Mouse (Mus musculus) kidney, postnatal 4 days (tissue): ENCODE data around the gene Casr.

ENCODE experiments used
- DNase-seq, 2 experiments: peaks; one replicate each; pipeline ENCODE4 v3.0.0; 2021; ENCODE audit warnings: mixed read lengths in 2 of 2

The Casr gene

DNA sequence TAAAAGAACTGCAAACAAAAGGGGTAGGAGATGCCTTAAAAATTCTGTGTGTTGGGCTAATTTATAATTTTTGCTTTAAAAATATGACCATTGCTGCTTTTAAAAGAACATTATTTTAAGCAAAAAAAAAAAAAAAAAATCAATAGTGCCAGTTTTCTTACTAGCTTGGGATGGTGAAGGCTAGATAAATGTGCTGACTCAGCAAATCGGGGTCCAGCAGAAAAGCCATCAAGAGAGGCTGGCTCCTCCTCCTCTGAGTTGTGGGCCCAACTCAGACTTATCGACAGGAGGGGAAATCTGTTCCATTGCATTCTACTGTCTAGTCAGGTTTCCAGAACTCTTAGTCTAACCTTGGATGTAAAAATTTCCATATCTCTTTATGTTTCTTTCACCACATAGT is 45.6 kb downstream of the Casr start:
- no peak for DNase-seq

DNA sequence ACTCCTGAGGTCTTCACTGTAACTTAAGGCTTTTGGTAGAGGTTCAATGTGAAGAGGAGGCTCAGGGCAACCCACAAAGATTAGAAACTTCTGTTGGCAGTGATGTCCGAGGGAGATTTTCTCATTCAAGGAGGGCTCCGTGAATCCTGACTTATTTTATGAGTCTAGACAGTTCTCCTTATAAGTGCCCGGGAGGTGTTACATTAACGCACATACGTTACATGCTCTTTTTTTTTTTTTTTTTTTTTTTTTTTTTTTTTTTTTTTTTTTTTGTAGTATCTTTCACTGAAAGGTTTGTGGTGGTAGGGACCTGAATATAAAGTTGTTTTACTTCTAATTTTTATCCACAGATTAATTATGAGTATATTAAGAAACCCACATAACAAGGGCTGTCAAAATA is 54.6 kb downstream of the Casr start:
- no peak for DNase-seq

DNA sequence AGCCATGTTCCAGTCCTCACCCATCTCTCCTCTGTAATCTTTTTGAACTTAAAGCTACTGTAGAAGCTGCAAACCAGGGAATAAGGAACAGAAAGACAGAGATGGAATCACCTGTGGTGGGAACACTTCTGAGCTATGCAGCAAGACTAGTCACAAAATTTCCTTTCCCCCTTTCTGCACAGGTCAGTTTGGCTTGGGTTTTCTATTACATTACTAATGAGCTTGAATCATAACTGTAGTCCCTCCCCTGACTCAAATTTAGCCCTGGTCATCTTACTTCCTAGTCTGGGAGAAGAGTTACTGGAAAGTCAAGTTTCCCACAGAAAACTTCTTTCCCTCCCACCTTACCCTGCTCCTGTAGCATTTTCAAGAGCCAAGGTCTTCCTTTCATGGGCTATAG is 55.1 kb downstream of the Casr start:
- no peak for DNase-seq

DNA sequence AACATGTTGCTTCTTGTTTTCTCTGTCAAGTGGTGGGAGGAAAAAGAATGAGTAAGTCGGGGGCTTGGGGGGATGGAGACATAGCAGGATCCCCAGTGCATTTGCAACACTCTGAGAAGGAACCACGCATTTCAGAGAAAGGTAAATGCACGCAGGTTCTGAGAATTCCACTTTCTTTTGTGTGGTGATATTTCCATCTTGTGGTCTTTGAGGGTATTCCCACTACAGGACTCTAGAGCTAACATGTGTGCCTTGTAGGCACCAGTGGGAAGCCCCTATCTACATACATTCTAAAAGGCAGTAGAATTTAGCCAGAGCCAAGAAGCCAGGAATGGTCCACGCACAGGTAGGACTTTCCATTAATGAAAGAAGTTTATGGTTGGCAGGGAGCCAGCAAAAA is 56.0 kb downstream of the Casr start:
- DNase-seq: no peak

DNA sequence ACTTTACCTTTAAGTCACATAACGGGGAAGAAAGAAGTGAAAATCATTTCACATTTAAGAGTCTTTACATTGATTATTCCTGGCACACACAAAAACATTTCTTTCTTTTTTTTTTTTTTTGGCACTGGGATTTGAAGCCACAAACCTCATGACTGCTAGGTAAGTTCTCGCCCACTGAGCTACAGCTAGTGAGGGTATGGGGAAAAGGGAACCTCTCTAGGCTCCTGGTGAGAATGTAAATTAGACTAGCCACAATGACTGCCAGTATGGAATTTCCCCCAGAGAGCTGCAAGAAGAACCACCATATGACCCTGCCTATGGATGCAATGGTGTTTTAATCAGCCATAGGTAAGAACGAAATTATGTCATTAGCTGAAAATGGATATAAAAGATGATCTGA is 56.8 kb downstream of the Casr start:
- DNase-seq: no peak

DNA sequence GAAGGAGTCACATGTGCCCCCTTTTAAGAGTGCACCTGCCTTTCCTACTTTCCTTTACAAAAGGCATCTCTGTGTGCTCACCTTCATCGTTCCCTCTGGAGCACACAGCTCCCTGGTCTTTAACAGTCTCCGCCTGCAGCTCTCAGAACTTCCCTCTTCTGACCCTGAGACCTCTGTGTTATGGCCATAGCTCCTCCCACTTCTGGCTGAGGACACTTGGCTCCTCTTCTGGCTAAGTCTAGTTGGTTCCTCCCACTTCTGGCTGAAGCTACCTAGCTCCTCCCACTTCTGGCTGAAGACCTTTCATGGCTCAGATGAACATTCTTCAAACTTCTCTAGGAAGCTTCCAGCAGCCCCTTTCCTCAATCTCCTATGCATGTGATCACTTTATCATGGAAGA is 59.7 kb downstream of the Casr start:
- no peak for DNase-seq

DNA sequence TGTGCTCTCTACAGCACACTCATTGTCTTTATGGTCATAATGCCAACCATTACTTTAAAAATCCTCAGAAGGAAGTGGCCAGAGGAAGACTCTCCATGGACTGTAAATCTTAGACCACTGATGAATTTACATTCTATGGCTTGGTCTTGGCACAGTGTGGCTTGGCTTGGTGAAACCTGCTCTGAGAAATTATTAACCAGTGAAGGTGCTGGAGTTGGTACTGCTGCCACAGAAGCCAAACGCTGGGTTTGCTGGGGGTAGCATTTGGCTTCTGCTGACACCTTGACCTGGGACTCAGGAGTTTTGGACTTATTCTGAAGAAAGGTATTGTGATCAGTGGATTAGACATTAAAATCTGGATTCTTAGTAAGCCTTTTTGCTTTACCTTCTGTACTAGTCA is 69.5 kb downstream of the Casr start:
- no peak for DNase-seq

DNA sequence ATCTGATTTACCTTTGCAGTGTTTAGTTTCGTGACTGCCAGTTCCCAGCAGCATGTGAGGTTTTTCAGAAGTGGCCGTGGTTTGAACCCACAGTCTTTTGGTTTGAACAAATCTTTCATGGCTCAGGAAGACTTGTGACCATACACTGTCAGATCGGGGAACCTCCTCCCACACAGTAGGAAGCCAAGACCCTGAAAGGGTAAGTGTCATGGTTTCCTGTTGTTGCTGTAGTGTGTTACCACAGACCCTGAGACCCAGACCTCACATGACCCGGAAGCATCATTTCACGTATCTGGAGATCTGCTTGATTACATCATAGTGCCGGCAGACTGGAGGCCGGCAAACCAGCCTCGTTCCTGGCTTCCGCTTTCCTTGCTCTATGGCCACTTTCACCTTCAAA is 85.1 kb downstream of the Casr start:
- DNase-seq: peak in 1 of 2 experiments; percentile 7

DNA sequence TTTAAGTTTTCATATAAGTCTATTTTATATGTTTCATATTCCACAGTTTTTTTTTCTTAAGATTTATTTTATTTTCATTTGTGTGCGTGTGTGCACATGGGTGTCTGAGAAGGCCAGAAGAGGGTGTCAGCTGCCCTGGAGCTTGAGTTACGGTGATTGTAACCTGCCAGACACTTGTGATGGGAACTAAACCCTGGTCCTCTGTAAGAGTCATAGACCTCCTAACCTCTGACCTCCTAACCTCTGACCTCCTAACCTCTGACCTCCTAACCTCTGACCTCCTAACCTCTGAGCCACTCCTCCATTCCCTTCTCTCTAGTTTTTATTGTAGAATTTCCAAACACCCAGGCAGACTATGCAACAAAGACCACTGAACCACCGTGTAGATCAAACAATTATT is 86.4 kb downstream of the Casr start:
- DNase-seq: no peak

DNA sequence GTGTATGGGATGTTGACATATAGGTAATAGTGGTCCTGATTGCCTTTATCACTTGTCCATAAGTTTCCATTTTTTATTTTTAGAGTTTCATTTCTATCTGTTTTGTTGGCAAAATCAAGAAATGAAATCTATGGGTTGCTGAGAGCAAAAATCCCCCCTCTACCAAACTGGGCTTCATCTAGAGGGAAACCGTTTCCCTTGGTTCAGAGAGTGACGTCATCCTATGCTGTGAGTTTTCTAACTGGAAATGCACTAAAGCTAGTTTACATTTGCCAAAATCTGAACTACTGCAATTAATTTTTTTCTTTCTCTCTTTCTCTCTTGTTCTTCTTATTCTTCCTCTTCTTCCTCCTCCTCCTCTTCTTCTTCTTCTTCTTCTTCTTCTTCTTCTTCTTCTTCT is 87.1 kb downstream of the Casr start:
- no peak for DNase-seq

DNA sequence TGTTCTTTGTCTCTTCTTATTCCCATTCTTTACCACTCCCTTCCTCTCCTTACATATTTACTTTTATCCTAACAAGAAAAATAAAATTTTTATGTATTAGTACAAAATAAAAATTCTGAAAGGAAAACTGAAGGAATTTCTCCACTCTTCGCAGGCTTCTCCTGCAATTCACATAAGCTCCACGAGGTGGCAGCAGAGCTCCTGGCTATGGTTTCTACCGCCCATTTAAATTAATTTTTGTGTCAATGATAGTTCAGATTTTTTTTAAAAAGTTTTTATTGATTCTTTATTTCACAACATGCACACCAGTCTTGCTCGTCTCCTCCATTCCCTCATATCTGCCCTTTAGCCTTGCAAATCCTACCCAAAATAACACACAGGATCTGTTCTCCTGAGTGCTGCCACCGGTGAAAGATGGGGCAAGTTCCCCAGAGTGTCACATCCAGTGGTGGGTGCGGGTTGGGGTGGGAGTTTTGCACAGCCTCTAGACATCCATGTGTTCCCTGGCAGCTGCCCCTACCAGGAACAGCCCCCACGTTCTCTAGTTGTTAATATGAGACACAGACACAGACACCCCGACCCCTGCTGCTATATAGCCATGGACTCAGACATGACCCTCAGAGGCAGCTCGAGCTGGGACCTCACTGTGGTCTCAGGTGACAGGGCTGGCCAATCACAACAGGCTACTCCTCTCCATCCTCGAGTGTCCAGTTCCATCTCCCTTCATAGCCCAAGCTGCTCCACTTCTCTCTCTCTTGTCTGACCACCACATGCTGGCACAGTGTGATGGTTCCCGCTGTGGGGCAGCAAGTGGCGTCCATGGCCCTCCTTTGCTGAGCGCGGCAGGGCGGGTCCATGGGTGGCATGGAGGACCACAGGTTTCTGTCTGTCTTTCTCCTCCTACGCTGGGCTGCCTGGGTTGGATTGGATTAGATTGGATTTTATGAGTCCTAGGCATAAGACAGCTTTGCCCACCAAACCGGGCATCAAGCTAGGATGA is 88.4 kb downstream of the Casr start:
- DNase-seq: peak; percentile 63 to 71

DNA sequence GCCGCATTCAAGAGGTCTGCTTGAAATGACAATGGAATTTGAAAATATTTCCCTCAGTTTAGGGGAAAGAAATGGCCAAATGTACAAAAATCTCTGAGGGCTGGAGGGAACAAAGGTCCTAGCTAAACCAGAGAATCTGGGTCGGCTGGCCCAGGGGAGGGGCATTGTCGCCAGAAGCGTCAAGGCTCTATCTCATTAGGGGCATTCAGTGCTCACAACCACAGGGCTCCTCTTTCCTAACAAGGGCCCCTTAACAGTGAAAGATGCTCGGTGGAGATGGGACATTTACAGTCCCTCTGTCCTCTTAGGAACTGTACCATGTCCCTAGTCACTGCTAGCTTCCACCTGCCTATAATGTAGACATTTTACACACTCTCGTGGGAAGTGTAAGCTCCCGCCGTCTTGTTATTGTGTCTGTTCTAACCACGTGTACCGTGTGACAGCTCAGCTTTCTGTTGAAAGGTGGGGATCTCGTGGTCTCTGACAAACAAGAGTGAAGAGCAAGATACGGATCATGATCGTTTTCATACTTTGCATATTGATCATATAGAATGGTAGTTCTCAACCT is 90.8 kb downstream of the Casr start:
- DNase-seq: no peak

DNA sequence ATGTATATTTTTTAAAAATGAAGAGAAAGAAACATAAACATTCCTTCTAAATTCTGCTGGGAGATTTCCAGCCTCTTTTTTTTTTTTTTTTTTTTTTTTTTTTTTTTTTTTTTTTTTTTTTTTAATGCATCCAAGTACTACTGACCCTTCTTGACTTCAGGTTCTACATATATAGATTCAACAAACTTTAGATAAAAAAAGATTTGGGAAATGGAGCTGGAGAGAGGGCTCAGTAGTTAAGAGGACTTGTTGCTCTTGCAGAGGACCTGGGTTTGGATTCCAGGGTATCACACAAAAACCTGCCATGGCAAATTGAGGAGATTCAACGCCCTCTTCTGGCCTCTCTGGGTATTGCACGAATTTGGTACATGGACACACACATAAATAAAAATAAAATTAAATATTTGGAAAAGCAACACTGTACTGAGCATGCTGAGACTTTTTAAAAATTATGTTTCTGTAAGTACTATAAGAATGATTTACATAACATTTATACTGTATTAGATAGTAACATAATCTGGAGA is 91.9 kb downstream of the Casr start:
- peak; percentile 41 to 43 for DNase-seq

DNA sequence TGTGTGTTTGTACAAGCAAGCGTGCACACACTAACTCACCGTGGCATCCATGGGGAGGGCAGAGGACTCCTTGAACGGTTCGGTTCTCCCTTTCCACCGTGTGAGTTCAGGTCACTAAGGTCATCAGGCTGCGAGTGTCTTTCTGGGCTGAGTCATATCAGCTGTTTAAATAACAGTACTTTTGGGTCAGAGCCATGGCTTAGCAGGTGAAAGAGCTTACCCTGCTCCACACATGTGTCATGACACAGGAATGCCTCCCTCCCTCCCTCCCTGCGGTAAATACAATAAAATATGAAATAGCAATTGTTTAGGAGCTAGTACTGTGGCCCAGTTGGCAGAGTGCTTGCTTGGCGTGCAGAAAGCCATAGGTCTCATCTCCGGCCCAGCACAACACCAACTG is 92.6 kb downstream of the Casr start:
- no peak for DNase-seq

DNA sequence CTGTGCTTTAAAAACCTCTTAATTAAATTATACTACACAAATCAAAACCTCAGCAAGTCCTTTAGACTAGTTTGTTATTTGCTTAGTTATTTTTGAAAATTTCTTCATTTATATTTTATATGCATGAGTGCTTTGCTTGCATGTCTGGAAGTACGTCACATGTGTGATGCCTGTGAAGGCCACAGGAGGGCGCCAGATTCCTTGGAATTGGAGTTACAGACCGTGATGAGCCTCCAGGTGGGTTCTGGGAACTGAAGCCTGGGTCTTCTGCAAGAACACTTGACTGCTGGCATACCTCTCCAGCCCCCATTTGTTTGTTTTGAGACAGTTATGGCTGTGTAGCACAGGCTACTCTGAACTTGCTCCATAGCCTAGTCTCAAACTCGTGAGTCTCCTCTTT is 93.1 kb downstream of the Casr start:
- DNase-seq: peak in 1 of 2 experiments; percentile 29

DNA sequence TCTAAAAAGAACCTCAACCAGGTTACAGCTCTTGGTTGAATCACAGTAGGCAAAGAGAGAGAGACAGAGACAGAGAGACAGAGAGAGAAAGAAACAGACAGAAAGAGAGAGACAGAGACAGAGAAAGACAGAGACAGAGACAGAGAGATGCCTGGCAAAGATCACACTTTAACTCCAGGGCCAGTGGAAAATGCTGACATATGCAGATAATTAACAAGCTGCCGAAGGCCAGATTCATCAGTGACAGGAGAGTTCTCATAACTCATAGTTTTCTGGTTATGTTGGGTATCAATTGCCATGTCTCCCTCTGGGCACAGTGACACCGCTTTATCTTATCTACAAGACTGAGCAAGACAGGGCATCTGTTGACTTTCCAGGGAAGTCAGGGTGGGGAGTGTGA is 94.0 kb downstream of the Casr start:
- no peak for DNase-seq

DNA sequence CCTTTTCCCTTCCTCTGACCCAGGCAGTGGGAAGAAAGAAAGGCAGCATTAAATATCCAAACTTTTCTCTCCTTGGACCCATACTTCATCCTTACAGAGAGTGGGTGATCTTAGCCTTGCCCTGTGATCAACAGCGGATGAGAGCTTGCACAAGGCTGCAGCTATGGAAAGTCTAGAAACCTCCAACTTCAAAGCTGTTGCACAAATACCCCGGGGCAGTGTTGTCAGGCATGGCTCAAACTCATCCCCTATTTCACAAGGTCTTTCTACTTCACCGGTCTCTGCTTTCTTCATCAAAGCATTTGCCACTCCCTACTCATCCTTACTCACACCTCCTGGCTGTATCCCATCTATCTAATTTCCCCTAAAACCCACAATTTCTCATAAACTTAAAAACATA is 96.5 kb downstream of the Casr start:
- no peak for DNase-seq

DNA sequence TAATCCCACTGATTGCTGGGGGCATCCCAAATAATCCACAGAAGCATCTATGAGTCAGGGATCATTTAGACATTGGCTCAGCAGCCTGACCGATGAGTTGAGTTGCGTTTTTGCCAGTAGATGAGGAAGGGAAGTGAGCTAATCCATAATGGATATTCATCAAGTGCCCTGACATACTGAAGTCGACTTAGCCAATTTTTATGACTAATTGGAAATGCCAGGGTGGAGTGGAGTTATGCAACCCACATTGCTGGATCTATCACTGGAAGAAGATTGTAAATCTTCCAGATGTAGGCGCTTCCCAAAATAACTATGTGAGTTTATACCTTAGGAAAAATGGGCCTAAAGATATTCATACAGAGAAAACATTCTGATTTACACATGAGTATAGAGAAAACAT is 97.9 kb downstream of the Casr start:
- no peak for DNase-seq

DNA sequence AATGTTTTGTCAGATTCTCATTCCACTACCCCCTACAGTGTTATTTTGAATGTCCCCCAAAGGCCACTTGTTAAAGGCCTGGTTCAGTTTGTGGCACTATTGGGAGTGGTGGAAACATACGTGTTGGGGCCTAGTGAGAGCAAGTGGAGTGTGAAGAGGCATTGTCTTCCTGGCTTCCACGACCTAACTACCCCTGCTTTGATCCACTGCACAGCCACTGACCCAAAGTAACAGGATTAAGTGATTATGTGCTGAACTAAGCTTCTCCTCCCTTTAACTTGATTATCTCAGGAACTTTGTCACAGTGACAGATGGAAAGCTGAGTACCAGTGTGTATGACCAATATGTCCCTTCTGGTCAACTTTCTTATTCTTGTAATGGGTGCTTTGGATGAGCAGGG is 101.5 kb downstream of the Casr start:
- DNase-seq: no peak

DNA sequence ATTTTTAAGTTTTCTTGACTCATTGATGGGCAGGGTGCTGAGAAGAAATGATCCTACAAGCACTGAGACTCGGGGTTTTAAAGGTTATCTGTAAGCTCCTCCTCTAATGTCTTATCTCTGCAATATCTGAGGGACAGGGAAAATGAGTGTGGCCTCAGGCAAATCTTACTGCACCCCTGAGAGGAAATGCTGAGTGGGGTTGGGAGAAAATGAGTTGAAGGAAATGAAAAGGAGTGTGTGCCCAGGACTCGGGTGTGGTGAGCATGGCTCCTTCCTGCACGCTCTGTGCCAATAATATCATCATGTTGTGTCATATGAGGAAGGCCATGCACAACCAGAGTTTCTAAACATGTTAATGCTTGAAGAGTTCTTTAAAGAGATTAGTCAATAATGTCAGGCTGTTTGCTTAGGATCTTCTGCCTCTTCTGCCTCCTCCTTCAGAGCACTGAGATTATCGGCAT is 106.6 kb downstream of the Casr start, which contains the start of gene Stfa3:
Gene Stfa3, minus strand, starts transcription at position 51 of the 461 bp plus-strand sequence.
- DNase-seq: no peak
